Mouse (Mus musculus): ENCODE results near the gene Gm49340.
"Not testable (repeated sequence)": the region's sequence is repeated elsewhere in the genome, so short reads cannot be mapped to it uniquely, and the experiment has no call there.

Gene Gm49340

DNA sequence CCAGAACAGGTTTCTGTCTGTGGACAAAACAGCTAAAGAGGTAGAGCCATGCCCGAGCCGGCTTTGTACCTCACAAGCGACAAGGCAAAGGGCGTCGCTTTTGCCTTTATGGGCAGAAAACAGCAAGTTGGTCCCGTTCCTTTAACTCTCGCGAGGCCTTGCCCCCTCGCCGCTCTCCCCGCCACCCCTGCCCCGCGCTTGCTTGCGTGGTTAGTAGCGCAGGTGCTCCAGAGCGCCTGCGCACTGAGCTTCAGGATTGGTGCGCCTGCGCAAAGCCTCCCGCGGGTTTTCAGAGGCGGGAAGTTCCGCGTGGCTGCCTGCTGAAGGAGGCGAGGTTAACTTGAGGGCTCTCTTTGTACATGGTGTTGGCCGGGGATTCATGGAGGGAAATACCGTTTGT is at the start of gene Gm49340, which contains the start of the genes Aspa and Spata22:
TSS of gene Gm49340 (plus strand) at position 300 of the 400 bp plus-strand sequence.
TSS of gene Aspa (minus strand) at position 155 of the 400 bp plus-strand sequence.
TSS of gene Spata22 (plus strand) at position 300 of the 400 bp plus-strand sequence.
- CTCF ChIA-PET, result no interaction called here
- POLR2A ChIA-PET, result interaction anchor here in 2 of 4 experiments (1.0 to 1.5 kb wide), 4 partner anchors 11 to 192 kb away, joined by 3 read pairs; partner anchors contain the start of gene Haspin (in 1 of the 2)

- ChIA-PET CTCF (interaction anchor here in 3 of 4 experiments (0.6 to 1.5 kb wide), 11 partner anchors 13 to 1524 kb away, joined by 3 to 8 read pairs (median 4); partner anchors contain the start of genes Haspin (in 1 of the 3), Trpv1 (in 1 of the 3) and Trpv3 (in 1 of the 3)), POLR2A (interaction anchor here in 1 of 4 experiments (0.9 kb wide), 1 partner anchor 120 kb away, joined by 3 read pairs; the partner anchor contains the start of gene P2rx5)
Measured at GRCm38 (mm10) chr11:73280710-73281109, 48.8 kb upstream of the Gm49340 start.

DNA sequence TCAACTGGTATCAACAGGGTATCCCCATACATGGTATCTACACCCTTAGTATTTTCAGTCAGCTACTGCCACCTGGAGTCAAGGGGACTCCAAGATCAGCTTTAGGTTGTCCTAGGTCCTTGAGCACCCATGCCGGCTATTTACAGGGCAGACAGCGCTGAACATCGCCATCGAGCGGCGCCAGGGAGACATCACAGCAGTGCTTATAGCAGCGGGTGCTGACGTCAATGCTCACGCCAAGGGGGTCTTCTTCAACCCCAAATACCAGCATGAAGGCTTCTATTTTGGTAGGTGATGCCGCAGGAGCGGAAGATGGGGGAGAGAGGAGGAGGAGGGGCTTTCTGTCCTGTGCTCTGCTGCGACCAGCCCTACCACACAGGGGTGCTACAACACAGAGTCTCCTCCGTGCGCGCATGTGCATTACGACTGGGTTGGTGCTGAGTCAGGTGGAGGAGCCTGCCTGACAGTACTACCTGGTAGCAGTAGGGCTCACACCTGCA is 48.0 kb upstream of the Gm49340 start:
- POLR2A ChIA-PET, result interaction anchor here in 2 of 4 experiments (0.6 to 1.6 kb wide), 3 partner anchors 36 to 143 kb away, joined by 3 to 4 read pairs (median 3); partner anchors contain the start of genes Haspin (in 1 of the 2) and P2rx5 (in 1 of the 2)
- CTCF ChIA-PET, result interaction anchor here in 3 of 4 experiments (0.6 to 1.5 kb wide), 16 partner anchors 13 to 1094 kb away, joined by 3 to 12 read pairs (median 4); partner anchors contain the start of genes Trpv1 (in 1 of the 3) and Trpv3 (in 1 of the 3)

- CTCF ChIA-PET, result no interaction called here
- POLR2A ChIA-PET, result no interaction called here
Measured at GRCm38 (mm10) chr11:73283369-73283768, 46.2 kb upstream of the Gm49340 start.

DNA sequence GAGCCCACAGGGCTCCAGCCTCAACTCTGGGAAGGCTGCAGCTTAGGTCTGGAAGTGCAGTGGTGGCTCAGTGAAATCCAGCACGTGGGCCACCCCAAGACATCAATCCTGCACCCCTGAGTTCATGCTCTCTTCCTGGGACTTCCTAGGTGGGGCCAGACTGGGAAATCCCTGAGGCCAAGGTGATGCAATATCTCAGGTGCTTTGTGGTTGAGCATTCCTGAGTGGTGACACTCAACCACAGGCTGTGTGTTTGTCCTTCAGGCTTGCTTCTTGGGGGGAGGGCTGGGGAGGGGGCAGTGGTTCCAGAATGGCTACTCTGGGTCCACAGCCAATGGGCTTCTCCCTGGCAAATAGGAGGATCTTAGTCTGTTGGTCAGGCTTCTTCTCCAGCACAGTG is 45.6 kb upstream of the Gm49340 start:
- CTCF ChIA-PET, result no interaction called here
- POLR2A ChIA-PET, result no interaction called here

DNA sequence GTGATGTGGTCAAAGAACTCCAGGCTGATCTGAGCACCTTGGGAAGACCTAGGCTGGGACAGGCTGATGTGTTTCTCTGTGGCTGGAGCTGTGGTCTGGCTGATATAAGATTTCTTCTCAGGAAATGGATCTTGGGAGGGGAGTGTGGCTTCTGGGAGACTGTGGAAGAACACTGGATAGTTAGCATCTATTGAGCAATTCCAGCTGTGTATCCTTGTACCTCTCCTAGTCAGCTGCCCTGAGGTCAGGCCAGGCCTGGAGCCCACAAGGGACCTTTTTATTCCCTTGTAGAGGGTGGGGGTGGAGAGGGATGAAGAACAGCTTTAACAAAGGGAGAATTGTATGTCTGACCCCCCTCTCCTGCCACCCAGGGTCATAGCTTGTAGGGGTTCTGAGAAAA is 45.2 kb upstream of the Gm49340 start:
- CTCF ChIA-PET, result no interaction called here

GRCm38 (mm10) chr11:73289621-73290020 is 39.9 kb upstream of the Gm49340 start:
- POLR2A ChIA-PET, result interaction anchor here in 1 of 4 experiments (1.0 kb wide), 1 partner anchor 29 kb away, joined by 3 read pairs; no protein-coding TSS in a partner anchor

More for the DNA sequence above, 45.2 kb upstream of the Gm49340 start:
- POLR2A ChIA-PET, result no interaction called here

GRCm38 (mm10) chr11:73303123-73303522 is 26.4 kb upstream of the Gm49340 start:
- CTCF ChIA-PET, result interaction anchor here in 1 of 4 experiments (0.6 kb wide), 1 partner anchor 1766 kb away, joined by 3 read pairs; no protein-coding TSS in a partner anchor
- POLR2A ChIA-PET, result interaction anchor here in 2 of 4 experiments (0.7 kb wide), 2 partner anchors 16 to 734 kb away, joined by 3 read pairs; no protein-coding TSS in a partner anchor

More at GRCm38 (mm10) chr11:73289621-73290020, 39.9 kb upstream of the Gm49340 start:
- CTCF ChIA-PET, result interaction anchor here in 1 of 4 experiments (0.9 kb wide), 1 partner anchor 82 kb away, joined by 3 read pairs; no protein-coding TSS in a partner anchor

- ChIA-PET POLR2A (no interaction called here), CTCF (no interaction called here)
Measured at GRCm38 (mm10) chr11:73315961-73316360, 13.6 kb upstream of the Gm49340 start.

DNA sequence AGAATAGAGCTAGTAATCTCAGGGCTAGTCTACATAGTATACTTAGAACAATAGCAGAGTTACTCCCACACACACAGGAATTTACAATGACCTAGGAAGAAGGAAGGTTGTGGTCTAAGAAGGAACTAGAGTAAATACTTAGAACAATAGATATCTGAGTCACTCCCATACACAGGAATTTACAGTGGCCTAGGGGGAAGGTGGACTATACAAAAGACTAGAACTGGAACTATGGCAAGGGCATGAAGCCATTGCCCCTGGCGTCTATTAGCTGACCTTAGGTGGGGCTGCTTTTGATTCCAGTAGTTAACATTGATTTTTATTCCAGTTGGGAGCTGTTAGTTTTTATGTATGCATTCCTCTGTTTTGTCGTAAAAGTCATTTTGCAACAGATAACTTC is 11.0 kb upstream of the Gm49340 start:
- ChIA-PET CTCF (interaction anchor here in 1 of 4 experiments (1.1 kb wide), 1 partner anchor 37 kb away, joined by 4 read pairs; no protein-coding TSS in a partner anchor), POLR2A (interaction anchor here in 3 of 4 experiments (0.8 to 2.2 kb wide), 10 partner anchors 11 to 180 kb away, joined by 3 to 7 read pairs (median 4); partner anchors contain the start of genes Aspa (in 1 of the 3), Ctns (in 1 of the 3), Gm49340 (in 1 of the 3) and Haspin (in 1 of the 3))

DNA sequence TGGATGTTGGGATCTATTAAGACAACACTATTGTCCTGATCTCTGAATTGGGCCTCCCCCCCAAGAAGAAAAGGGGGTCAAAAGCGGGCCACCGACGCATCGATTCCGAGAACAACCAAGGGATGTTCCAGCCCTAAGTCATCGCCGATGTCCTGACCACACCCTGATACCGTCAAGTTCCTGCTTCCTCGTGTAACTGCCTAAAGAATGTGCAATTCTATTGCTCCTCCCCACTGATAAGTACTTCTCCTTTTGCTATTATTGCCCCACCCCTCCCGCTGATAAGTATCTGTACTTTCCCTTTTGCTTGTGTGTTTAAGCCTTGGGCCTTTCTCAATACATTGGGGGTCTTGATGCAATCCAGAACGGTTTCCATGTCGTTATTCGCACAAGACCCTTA is 8.5 kb upstream of the Gm49340 start:
- CTCF ChIA-PET, result not testable (repeated sequence)
- POLR2A ChIA-PET, result interaction anchor here in 1 of 4 experiments (0.6 to 0.8 kb wide), 2 partner anchors 97 to 114 kb away, joined by 3 to 4 read pairs; no protein-coding TSS in a partner anchor

- CTCF ChIA-PET, result no interaction called here
- POLR2A ChIA-PET, result interaction anchor here in 1 of 4 experiments (0.7 kb wide), 1 partner anchor 1423 kb away, joined by 5 read pairs; no protein-coding TSS in a partner anchor
Measured at GRCm38 (mm10) chr11:73323906-73324830, 5.4 kb upstream of the Gm49340 start.

DNA sequence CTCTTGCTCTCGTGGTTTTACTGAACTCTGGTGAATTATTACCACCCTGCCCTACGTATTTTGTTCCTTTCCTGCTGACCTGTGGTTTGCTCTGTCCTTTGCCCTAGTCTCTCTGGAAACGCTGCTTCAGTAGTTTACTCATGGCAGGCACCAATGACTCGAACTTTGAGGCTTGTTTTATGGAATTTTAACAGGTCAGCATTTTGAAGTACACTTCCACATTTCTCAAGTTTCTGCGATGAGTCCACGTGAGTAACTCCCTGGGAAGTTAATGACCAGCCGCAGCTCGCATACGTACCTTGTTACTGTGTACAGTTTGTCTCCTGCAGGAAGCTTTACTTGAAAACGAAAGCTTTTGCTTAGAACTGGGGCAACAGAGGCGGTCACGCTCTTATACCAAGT is 3.1 kb upstream of the Gm49340 start:
- POLR2A ChIA-PET, result interaction anchor here in 1 of 4 experiments (1.5 kb wide), 1 partner anchor 9 kb away, joined by 4 read pairs; no protein-coding TSS in a partner anchor
- CTCF ChIA-PET, result no interaction called here

- POLR2A ChIA-PET, result no interaction called here
- CTCF ChIA-PET, result interaction anchor here in 1 of 4 experiments (0.8 kb wide), 1 partner anchor 8 kb away, joined by 10 read pairs; no protein-coding TSS in a partner anchor
Measured at GRCm38 (mm10) chr11:73327361-73327760, 2.2 kb upstream of the Gm49340 start.

DNA sequence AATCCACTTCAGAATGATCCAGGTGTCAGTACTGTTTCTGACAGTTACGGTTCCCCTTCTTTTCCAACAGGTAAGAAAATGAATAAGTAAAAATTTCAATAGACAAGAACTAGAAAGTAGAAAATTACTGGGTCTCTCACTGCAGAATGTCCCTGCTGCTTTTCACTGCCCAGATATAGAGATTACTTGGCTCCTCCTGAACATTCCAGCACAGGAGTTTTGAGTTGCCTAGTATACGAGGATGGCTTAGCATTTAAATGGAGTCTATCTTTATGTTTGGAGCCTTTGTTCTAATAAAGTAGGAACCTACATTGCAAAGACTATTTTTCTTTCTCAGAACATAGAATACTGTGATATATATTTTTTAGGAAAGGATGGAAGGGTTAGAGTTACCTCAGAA is 3.8 kb downstream of the Gm49340 start:
- POLR2A ChIA-PET, result no interaction called here
- CTCF ChIA-PET, result no interaction called here

GRCm38 (mm10) chr11:73336919-73337318 is 7.4 kb downstream of the Gm49340 start:
- POLR2A ChIA-PET, result no interaction called here
- CTCF ChIA-PET, result no interaction called here

DNA sequence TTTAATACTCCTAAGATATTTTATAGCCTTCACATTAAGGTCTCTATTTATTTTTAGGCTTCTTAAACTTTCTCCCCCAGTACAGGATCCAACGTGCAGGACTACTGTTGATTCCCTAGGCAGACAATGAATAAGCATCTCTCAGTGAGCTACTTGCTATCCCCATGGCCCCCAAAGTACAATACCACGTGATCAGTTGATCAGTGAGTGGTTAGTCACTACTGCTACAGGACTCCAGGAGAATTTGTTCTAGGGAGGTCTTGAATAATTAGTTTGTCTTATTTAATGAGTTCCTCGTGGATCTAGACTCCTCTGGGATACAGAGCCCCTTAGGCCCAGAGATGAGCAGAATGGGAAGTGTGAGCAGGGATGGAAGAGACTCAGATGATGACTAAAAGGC is 20.9 kb downstream of the Gm49340 start, which contains the start of gene Olfr20:
TSS of gene Olfr20 (plus strand) at position 301 of the 400 bp plus-strand sequence.
- CTCF ChIA-PET, result no interaction called here

GRCm38 (mm10) chr11:73370946-73371345 is 41.4 kb downstream of the Gm49340 start, which contains the start of gene Olfr376:
Olfr376 (plus strand) TSS chr11:73371246.
- CTCF ChIA-PET, result no interaction called here
- POLR2A ChIA-PET, result no interaction called here

More for the DNA sequence above, 20.9 kb downstream of the Gm49340 start, which contains the start of gene Olfr20:
- POLR2A ChIA-PET, result no interaction called here

- ChIA-PET POLR2A (no interaction called here), CTCF (no interaction called here)
Measured at GRCm38 (mm10) chr11:73395374-73395773, 65.8 kb downstream of the Gm49340 start.
